Mouse (Mus musculus) liver, adult 2 months (tissue): Measurements from ENCODE around the gene Nsun2. TPM values are rescaled to one million over a fixed set of nuclear protein-coding genes. Genes with fewer than 3 reads are reported as not detected.

ENCODE experiments used
- DNase-seq: peaks from one replicate; pipeline ENCODE4 v3.0.0-alpha.2; 2011; ENCODE audit warnings: low read depth, low spot score; ENCODE audit errors: extremely low read depth
- H3K27ac ChIP-seq: fragments of 200-500 bp; replicated peaks from 2 replicates; pipeline ENCODE4 v1.5.1; 2012; ENCODE audit warnings: low read depth, mild to moderate bottlenecking, control low read depth, inconsistent platforms, low read length; ENCODE audit not compliant: insufficient read depth
- H3K27me3 ChIP-seq: fragments of 200-500 bp; 2 replicates; pipeline ENCODE4 v1.6.1; 2012; ENCODE audit warnings: mild to moderate bottlenecking, moderate library complexity, low read length, inconsistent platforms; ENCODE audit not compliant: control insufficient read depth, insufficient read depth
- H3K36me3 ChIP-seq: fragments of 200-500 bp; 2 replicates; pipeline ENCODE4 v1.6.1; 2012; ENCODE audit warnings: low read length, inconsistent platforms; ENCODE audit not compliant: control insufficient read depth, insufficient read depth
- H3K4me1 ChIP-seq: fragments of 200-500 bp; 2 replicates; pipeline ENCODE4 v1.6.1; 2011; ENCODE audit warnings: low read length; ENCODE audit not compliant: control insufficient read depth, insufficient read depth
- H3K4me3 ChIP-seq: fragments of 200-500 bp; 2 replicates; pipeline ENCODE4 v1.5.1; 2011; ENCODE audit warnings: low read depth, mild to moderate bottlenecking, control low read depth, low read length, moderate library complexity; ENCODE audit not compliant: insufficient read depth
- H3K79me2 ChIP-seq: fragments of 200-500 bp; 2 replicates; pipeline ENCODE4 v1.6.1; 2012; ENCODE audit warnings: inconsistent platforms, mild to moderate bottlenecking, low read length, moderate library complexity; ENCODE audit not compliant: control insufficient read depth, insufficient read depth
- H3K9ac ChIP-seq: fragments of 200-500 bp; 2 replicates; pipeline ENCODE4 v1.6.1; 2012; ENCODE audit warnings: low read depth, mild to moderate bottlenecking, control low read depth, inconsistent platforms, low read length
- CTCF ChIP-seq: fragments of 200-500 bp; IDR thresholded peaks from 2 replicates; pipeline ENCODE4 v1.5.1; 2011; ENCODE audit warnings: low read depth, low read length, control low read depth
- POLR2A ChIP-seq: fragments of 200-500 bp; IDR thresholded peaks from 2 replicates; pipeline ENCODE4 v1.6.1; 2011; ENCODE audit warnings: low read length, control low read depth; ENCODE audit not compliant: insufficient read depth; ENCODE audit errors: extremely low read depth
- WGBS: fragments of 180-500 bp; shearing (Covaris S2); methylation state at CpG from one replicate; pipeline ENCODE4 v1.1.7; 2018; 5-methylcytosine and 5-hydroxymethylcytosine counted together
- polyA plus RNA-seq: library from polyadenylated mRNA; depleted of rRNA; stranded (reverse); fragments of >200 nt; gene quantifications from 2 replicates; pipeline ENCODE4 v1.2.3, GENCODE M21; 2012
- total RNA-seq: library from RNA; depleted of rRNA; stranded (reverse); fragments of >200 nt; gene quantifications from 2 replicates; pipeline ENCODE4 v1.2.3, GENCODE M21; 2014

Nsun2 gene
- total and polyA plus RNA-seq, 2 experiments = 48.3 to 74.1 TPM

DNA sequence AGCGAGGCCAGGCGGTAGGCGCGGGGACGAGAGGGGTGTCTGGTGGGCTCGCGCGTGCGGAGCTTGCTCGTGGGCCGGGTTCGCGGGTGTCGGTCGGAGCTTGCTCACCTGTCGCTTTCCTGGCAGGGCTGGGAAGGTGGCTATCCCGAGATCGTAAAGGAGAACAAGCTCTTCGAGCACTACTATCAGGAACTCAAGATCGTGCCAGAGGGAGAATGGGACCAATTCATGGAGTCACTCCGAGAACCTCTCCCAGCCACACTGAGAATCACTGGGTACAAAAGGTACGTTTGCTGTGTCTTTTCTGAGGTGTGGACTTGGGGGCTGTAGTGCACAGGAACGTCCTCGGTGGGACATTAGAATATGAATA lies 78.6 kb downstream of the Nsun2 start:
- Histone ChIP-seq H3K79me2 (peaks cover 14% of the 10 kb centered on the region; the same call in 1 of the 2 replicates), H3K9ac (peak overlapping the region; percentile 88), H3K4me1 (peaks cover 6% of the 10 kb centered on the region), H3K4me3 (peak overlapping the region; percentile 75), H3K27me3 (no peaks in the 10 kb centered on the region), H3K36me3 (peaks cover 27% of the 10 kb centered on the region), H3K27ac (peak overlapping the region; percentile 84)
- under 1% methylated on average over 24 of the region's 24 CpGs for WGBS
- DNase-seq = no peak
- TF ChIP-seq POLR2A (no peak), CTCF (no peak)

GRCm38 (mm10) chr13:69616716-69617115 lies 83.2 kb downstream of the Nsun2 start:
- H3K4me1 ChIP-seq = peaks cover 1% of the 10 kb centered on the region; the same call in 1 of the 2 replicates
- no peak for DNase-seq
- TF ChIP-seq POLR2A (no peak), CTCF (no peak)
- H3K36me3 ChIP-seq = peaks cover 58% of the 10 kb centered on the region
- peaks cover 8% of the 10 kb centered on the region; the same call in 1 of the 2 replicates for H3K79me2 ChIP-seq
- WGBS = 87% methylated on average over 6 of the region's 6 CpGs
- H3K27me3 ChIP-seq = no peaks in the 10 kb centered on the region
- H3K27ac ChIP-seq = no peak overlapping the region
- H3K4me3 ChIP-seq = no peak overlapping the region
- H3K9ac ChIP-seq = no peak overlapping the region

GRCm38 (mm10) chr13:69623843-69624242 lies 90.3 kb downstream of the Nsun2 start:
- WGBS = 24% methylated on average over 5 of the region's 5 CpGs
- peak; percentile 96 for DNase-seq
- Histone ChIP-seq H3K9ac (0 out of 2 replicates have a peak overlapping the region, but pooled peaks have one; percentile 3), H3K27me3 (no peaks in the 10 kb centered on the region), H3K4me1 (peaks cover 21% of the 10 kb centered on the region), H3K79me2 (no peaks in the 10 kb centered on the region; the same call in 1 of the 2 replicates), H3K36me3 (peaks cover 58% of the 10 kb centered on the region), H3K27ac (peak overlapping the region; percentile 75), H3K4me3 (no peak overlapping the region)
- TF ChIP-seq POLR2A = no peak
- no peak for TF ChIP-seq CTCF

DNA sequence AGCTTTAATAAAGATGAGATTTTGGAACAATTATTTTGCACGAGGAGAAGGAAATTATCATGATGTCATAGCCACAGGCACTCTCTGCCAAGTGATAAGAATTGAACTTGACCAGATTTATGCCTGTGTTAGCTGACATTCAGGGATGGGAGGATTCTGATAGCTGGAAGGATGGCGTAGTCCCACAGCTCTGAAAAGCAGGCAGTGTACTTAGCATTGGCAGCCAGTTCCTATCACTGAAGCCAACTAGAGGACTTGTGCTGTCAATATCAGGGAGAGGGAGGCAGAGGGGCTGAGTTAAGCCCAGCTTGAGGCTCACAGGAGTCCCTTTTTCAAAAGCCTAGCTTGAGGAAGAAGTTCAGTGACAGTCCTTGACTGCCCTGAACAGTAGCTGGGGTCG lies 91.0 kb downstream of the Nsun2 start:
- Histone ChIP-seq H3K27me3 (no peaks in the 10 kb centered on the region), H3K9ac (peak overlapping the region; percentile 27; the same call in 1 of the 2 replicates), H3K79me2 (no peaks in the 10 kb centered on the region; the same call in 1 of the 2 replicates), H3K4me1 (peaks cover 21% of the 10 kb centered on the region), H3K36me3 (peaks cover 61% of the 10 kb centered on the region), H3K27ac (peak overlapping the region; percentile 74), H3K4me3 (no peak overlapping the region)
- no peak for TF ChIP-seq CTCF
- no peak for TF ChIP-seq POLR2A
- DNase-seq = peak; percentile 86
- WGBS = 44% methylated on average over 3 of the region's 3 CpGs

- peaks cover 39% of the 10 kb centered on the region for H3K4me1 ChIP-seq
- WGBS = over 99% methylated on average over 3 of the region's 3 CpGs
- no peak overlapping the region for H3K9ac ChIP-seq
- H3K4me3 ChIP-seq = no peak overlapping the region
- no peaks in the 10 kb centered on the region; the same call in 1 of the 2 replicates for H3K79me2 ChIP-seq
- TF ChIP-seq POLR2A = no peak
- DNase-seq = no peak
- peaks cover 63% of the 10 kb centered on the region for H3K36me3 ChIP-seq
- H3K27ac ChIP-seq = no peak overlapping the region
- H3K27me3 ChIP-seq = no peaks in the 10 kb centered on the region
These were observed 94.4 kb downstream of the Nsun2 start for GRCm38 (mm10) chr13:69627941-69628340.

DNA sequence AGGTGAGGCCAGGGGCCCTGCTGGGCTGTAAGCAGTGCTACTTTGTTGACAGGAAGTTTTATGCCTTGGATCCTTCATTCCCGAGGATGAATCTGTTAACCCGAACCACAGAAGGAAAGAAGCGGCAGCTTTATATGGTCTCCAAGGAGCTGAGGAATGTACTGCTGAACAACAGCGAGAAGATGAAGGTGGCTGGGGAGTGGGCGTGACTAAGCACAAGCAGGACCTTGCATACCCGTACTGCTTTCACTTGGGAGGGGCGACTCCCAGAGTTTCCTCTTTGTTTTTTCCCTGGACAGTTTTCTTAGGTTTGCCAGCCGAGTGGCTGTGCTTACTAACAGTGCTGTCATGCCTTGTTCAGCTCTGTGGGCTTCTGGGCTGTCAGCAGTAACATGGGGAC lies 97.0 kb downstream of the Nsun2 start:
- Histone ChIP-seq H3K79me2 (no peaks in the 10 kb centered on the region), H3K4me1 (peaks cover 21% of the 10 kb centered on the region), H3K4me3 (no peak overlapping the region), H3K27ac (peak overlapping the region; percentile 88), H3K27me3 (no peaks in the 10 kb centered on the region), H3K9ac (peak overlapping the region; percentile 28; the same call in 1 of the 2 replicates), H3K36me3 (peaks cover 75% of the 10 kb centered on the region)
- WGBS = 85% methylated on average over 8 of the region's 8 CpGs
- DNase-seq = no peak
- no peak for TF ChIP-seq CTCF
- TF ChIP-seq POLR2A = no peak
